Mouse (Mus musculus) intestine, embryonic 15.5 days (tissue): Measurements from ENCODE around the gene Gm20388. TPM values are rescaled to one million over a fixed set of nuclear protein-coding genes. Genes with fewer than 3 reads are reported as not detected.
A peak's percentile ranks its signal among the peaks of the same experiment; 100 is the strongest.

Source experiments
- ATAC-seq: fragments of 200-750 bp; cut with Nextera tagmentation; 2 replicates; pipeline ENCODE4 v1.8.0; 2017; ENCODE audit warnings: moderate TSS enrichment, moderate library complexity
- H3K27ac ChIP-seq: fragments of 300-500 bp; sonication (generic); 2 replicates; pipeline ENCODE4 v1.5.1; 2015; ENCODE audit warnings: mild to moderate bottlenecking, inconsistent platforms
- H3K27me3 ChIP-seq: fragments of 300-500 bp; sonication (generic); replicated peaks from 2 replicates; pipeline ENCODE4 v1.6.1; 2015; ENCODE audit warnings: inconsistent platforms
- H3K36me3 ChIP-seq: fragments of 300-500 bp; sonication (generic); 2 replicates; pipeline ENCODE4 v1.6.1; 2015; ENCODE audit warnings: inconsistent platforms
- H3K4me1 ChIP-seq: fragments of 300-500 bp; sonication (generic); replicated peaks from 2 replicates; pipeline ENCODE4 v1.6.1; 2015; ENCODE audit warnings: inconsistent platforms
- H3K4me2 ChIP-seq: fragments of 300-500 bp; sonication (generic); replicated peaks from 2 replicates; pipeline ENCODE4 v1.6.1; 2015; ENCODE audit warnings: mild to moderate bottlenecking, inconsistent platforms
- H3K4me3 ChIP-seq: fragments of 300-500 bp; sonication (generic); replicated peaks from 2 replicates; pipeline ENCODE4 v1.5.1; 2015; ENCODE audit warnings: inconsistent platforms
- H3K9ac ChIP-seq: fragments of 300-500 bp; sonication (generic); 2 replicates; pipeline ENCODE4 v1.6.1; 2015; ENCODE audit warnings: inconsistent platforms
- H3K9me3 ChIP-seq: fragments of 300-500 bp; sonication (generic); 2 replicates; pipeline ENCODE4 v1.6.1; 2016; ENCODE audit warnings: inconsistent platforms
- WGBS: fragments of 180-500 bp; shearing (Covaris S2); methylation state at CpG from one replicate; pipeline ENCODE4 v1.1.7; 2015; 5-methylcytosine and 5-hydroxymethylcytosine counted together
- polyA plus RNA-seq: library from polyadenylated mRNA; unstranded; fragments of >200 nt; fragmentation: Nextera tagmentation; extraction: Ambion mirVana; gene quantifications from 2 replicates; pipeline ENCODE4 v1.2.1, GENCODE M21; 2015

Gm20388 gene
- polyA plus RNA-seq, 1 experiment from 2014 or later = not detected

DNA sequence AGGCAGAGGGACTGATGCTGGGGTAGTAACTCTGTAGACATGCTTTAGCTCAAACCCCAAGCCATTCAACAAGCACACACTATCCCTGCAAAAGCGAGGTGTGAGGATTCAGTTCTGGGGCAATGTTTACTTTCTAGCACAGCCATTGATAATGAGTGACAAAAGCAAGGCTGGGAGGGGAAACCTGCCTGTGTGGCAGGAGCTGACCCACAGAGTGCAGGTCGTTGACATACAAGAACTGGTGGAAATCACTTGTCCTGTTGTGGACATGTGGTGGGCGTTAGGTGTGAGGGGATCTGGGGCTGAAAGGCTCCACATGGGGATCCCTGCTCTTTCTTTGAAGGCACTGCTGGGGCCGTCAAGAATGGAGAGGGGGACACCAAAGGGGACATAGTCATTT is 4141.9 kb downstream of the Gm20388 start:
- WGBS = 45% methylated on average over 4 of the region's 4 CpGs
- Histone ChIP-seq H3K36me3 (peaks cover under 1% of the 10 kb centered on the region; the same call in 1 of the 2 replicates), H3K4me3 (no peak overlapping the region), H3K4me1 (no peaks in the 10 kb centered on the region), H3K27me3 (no peaks in the 10 kb centered on the region), H3K9me3 (no peaks in the 10 kb centered on the region), H3K9ac (no peak overlapping the region), H3K4me2 (no peak overlapping the region), H3K27ac (no peak overlapping the region)
- no peak for ATAC-seq

DNA sequence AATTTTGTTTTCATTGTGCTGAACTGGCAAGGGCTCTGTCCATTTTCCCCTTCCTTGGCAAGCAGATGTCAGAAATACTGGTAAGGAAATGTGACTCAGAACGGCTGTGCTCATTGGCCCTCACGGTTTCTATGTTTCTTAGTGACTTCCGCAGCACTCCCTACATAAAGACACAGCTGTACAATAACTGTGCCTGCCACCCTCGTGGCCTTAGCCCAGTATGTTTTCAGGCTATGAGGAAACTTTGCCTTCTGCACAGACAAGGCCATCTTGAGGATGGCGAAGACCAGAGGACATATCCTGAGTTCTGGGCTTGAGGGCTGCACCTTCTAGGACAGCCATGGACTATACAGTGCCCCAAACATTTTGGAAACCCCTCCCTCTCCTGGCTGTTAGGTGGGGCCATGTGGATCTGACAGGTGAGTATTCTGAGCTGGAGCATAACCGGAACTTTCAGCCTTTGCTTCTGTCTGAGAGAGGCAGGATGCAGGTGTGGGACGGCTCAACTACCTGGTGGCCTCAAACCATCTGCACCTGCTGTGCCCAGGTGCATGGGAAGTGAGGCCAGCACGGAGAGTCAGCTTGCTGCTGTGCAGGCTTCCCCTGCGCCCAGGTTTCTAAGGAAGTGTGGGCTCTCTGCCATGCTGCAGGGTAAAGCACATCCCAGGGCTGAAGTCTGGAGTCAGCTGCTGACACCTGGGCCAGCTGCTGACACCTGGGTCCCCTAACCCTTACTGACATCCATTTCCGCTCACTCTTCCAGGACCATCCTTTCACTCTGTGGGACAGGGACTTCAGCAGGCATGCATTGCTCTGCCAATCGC is 4146.4 kb downstream of the Gm20388 start:
- no peak overlapping the region for H3K9ac ChIP-seq
- WGBS = 73% methylated on average over 11 of the region's 11 CpGs
- H3K4me1 ChIP-seq = no peaks in the 10 kb centered on the region
- no peak overlapping the region for H3K4me3 ChIP-seq
- H3K36me3 ChIP-seq = no peaks in the 10 kb centered on the region
- no peak for ATAC-seq
- H3K9me3 ChIP-seq = no peaks in the 10 kb centered on the region
- H3K27ac ChIP-seq = no peak overlapping the region
- H3K27me3 ChIP-seq = no peaks in the 10 kb centered on the region
- no peak overlapping the region for H3K4me2 ChIP-seq

DNA sequence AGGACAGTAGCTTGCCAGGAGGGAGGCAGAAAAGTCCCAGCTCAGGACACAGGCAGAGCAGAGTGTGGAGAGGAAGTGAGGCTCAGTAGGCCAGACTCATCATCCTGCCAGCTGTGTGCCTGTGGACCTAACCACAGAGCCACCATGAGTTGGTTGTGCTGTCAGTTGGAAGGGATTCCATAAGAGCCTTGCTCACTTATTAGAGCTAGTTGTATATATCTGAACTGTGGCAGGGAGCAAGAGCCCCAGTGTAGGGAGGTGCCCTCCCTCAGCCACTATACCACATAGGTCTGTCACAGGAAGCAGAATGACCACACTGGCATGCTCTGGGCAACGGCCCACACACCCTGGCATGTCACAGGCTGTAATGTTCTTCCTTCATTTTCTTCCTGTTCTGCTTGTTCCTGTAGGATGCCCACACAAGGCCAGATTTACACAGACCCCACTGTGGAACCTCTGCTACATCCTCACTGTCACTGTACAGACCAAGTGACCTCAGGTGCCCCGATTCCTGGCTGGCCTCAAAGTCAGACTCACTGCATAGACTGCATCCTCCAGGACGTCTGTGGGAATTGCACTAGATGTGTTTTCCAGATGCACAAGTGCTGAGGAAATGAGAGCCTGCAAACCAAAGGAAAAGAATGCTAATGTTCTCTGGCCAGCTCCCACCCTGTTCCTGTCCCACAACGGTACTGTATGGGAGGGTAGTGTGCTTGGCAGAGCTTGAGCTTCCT is 4155.9 kb downstream of the Gm20388 start:
- ATAC-seq = no peak
- no peak overlapping the region for H3K4me2 ChIP-seq
- no peak overlapping the region for H3K4me3 ChIP-seq
- H3K27ac ChIP-seq = no peak overlapping the region
- WGBS = 62% methylated on average over 4 of the region's 4 CpGs
- no peaks in the 10 kb centered on the region for H3K36me3 ChIP-seq
- no peaks in the 10 kb centered on the region for H3K27me3 ChIP-seq
- H3K4me1 ChIP-seq = no peaks in the 10 kb centered on the region
- no peaks in the 10 kb centered on the region for H3K9me3 ChIP-seq
- H3K9ac ChIP-seq = no peak overlapping the region

DNA sequence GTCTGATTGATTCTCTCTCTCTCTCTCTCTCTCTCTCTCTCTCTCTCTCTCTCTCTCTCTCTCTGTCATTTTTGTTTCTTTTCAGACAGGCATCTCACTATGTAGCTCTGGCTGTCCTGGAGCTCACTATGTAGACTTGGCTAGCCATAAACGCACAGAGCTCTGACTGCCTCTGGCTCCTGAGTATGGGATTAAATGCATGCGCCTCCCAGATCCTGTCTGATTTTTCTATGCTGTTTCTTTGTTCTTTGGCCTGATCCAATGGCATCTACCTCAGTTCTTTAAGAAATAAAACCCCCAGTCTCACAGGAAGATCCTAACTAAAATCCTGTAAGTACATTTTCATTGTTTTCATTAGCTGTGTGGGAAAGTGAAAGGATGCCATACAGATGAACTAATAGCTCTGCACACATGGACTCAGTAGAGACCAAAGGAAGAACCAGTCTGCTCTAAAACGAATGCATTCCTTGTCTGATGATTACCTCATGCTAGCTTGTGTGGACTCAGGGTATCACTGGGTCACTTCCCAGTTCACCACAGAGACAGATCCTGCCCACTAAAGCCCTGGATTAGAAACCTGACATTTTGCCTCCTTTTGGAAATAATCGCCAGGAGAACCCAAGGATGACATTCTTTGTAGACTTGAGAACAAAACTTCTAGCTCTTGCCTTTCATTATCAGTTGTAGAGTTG is 4156.6 kb downstream of the Gm20388 start:
- H3K27ac ChIP-seq = no peak overlapping the region
- no peaks in the 10 kb centered on the region for H3K36me3 ChIP-seq
- WGBS = 71% methylated on average over 4 of the region's 4 CpGs
- H3K27me3 ChIP-seq = no peaks in the 10 kb centered on the region
- H3K9me3 ChIP-seq = no peaks in the 10 kb centered on the region
- H3K4me2 ChIP-seq = no peak overlapping the region
- H3K9ac ChIP-seq = no peak overlapping the region
- no peak for ATAC-seq
- no peak overlapping the region for H3K4me3 ChIP-seq
- H3K4me1 ChIP-seq = no peaks in the 10 kb centered on the region

DNA sequence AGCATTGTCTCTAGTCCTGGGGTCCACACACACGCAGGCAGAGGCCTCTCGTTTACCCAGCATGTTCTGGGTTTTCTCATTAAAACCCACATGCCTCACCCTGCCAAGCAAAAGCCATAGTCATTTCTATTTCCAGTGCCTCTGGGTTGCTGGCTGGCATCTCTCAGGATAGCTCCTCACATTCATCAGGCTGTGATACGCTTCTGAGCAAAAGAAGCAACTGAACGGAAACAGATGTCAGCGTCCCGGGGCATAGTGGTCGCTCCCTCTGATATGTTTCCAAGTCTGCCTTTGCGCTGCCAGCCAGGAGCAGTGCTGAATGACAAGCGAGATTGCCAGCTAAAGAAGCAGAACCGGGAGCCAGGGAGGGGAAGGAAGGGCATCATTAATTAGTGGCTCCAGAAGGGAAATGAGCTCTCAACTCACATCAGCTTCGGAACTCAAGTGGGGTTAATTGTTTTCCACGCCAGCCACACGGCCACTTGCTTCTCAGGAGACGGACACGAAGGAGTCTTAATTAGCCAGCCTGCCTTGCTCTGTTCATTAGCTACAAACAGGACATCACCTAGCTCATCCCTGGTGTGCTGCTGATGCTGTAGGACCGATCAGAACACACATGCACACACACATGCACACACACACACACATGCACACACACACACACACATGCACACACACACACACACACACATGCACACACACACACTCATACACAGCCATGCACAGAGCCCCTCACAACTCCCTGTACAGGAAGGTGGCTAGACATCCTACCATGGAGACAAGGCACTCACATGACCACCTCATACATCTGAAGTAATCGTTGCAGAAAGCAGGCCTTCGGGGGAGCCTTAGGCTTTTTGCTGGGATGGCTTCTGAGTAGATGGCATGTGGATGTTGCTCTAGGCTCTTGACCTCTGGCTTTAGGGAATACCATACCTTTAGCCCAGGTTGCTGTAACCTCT is 4160.0 kb downstream of the Gm20388 start:
- no peak overlapping the region for H3K4me2 ChIP-seq
- H3K9me3 ChIP-seq = no peaks in the 10 kb centered on the region
- no peaks in the 10 kb centered on the region for H3K27me3 ChIP-seq
- WGBS = 54% methylated on average over 18 of the region's 18 CpGs
- no peak overlapping the region for H3K27ac ChIP-seq
- H3K4me1 ChIP-seq = no peaks in the 10 kb centered on the region
- H3K9ac ChIP-seq = no peak overlapping the region
- no peaks in the 10 kb centered on the region for H3K36me3 ChIP-seq
- ATAC-seq = no peak
- no peak overlapping the region for H3K4me3 ChIP-seq

DNA sequence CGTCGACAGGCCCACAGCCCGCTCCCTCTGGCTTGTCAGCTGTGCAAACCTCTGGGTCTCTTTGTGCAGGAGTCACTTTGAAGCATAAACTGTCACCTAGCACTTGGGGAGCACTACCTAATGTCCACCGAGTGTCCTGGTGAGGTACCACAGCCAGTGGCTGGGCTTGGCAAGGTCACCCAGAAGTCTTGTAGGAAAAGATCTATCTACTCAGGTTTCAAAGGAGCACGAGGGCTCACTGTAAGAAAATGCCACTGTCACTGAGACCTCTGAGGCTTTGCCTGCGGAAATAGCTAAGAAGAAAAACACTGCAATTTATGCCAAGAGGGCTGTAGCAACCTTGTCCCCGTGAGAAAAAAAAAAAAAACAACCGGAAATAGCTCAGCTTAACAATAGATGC is 4165.3 kb downstream of the Gm20388 start:
- no peak overlapping the region for H3K27ac ChIP-seq
- ATAC-seq = no peak
- no peaks in the 10 kb centered on the region for H3K4me1 ChIP-seq
- WGBS = 70% methylated on average over 8 of the region's 8 CpGs
- no peak overlapping the region for H3K9ac ChIP-seq
- H3K27me3 ChIP-seq = no peaks in the 10 kb centered on the region
- H3K9me3 ChIP-seq = no peaks in the 10 kb centered on the region
- H3K36me3 ChIP-seq = no peaks in the 10 kb centered on the region
- no peak overlapping the region for H3K4me3 ChIP-seq
- H3K4me2 ChIP-seq = no peak overlapping the region

DNA sequence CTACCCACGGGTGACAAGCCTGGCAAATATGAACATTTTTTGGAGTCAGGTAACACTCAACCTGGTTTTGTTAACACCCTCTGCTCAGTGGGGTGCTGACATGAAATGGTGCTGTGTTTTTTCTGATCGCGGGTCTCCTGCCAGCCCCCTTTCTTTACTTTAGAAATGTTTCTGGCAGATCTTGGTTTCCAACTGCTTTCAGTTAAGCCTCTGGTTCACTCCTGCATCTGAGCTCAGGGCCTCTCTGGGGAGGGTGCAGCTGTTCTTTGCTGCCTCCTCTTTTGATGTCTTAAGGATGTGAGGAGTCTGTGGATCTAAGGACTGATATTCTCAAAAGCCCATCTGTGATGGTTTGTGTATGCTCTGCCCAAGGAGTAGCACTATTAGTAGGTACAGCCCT is 4165.8 kb downstream of the Gm20388 start:
- no peak overlapping the region for H3K9ac ChIP-seq
- H3K4me3 ChIP-seq = no peak overlapping the region
- H3K4me1 ChIP-seq = no peaks in the 10 kb centered on the region
- WGBS = 68% methylated on average over 3 of the region's 3 CpGs
- H3K9me3 ChIP-seq = no peaks in the 10 kb centered on the region
- H3K4me2 ChIP-seq = no peak overlapping the region
- H3K27me3 ChIP-seq = no peaks in the 10 kb centered on the region
- no peak overlapping the region for H3K27ac ChIP-seq
- ATAC-seq = no peak
- no peaks in the 10 kb centered on the region for H3K36me3 ChIP-seq

DNA sequence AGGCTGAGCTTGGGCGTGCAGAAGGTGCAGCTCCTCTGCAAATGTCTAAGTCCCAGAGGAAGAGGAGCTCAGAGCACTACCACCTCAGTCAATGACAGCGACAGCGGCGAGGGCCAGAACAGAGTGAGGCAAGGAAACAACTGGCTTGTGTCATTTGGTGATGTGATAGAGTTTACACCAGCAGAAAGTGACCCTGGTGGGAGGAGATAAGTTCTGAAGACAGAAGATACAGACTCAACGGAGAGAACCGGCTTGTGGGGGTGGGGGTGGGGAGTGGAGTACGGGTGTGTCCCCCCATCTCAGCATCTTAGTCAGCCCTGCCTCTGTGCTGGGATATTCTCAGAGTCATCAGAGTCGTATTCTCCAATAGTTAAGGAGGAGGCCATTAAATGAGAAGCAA is 4166.7 kb downstream of the Gm20388 start:
- no peaks in the 10 kb centered on the region for H3K36me3 ChIP-seq
- ATAC-seq = no peak
- H3K4me3 ChIP-seq = no peak overlapping the region
- no peaks in the 10 kb centered on the region for H3K27me3 ChIP-seq
- no peak overlapping the region for H3K4me2 ChIP-seq
- H3K4me1 ChIP-seq = no peaks in the 10 kb centered on the region
- no peak overlapping the region for H3K27ac ChIP-seq
- H3K9me3 ChIP-seq = no peaks in the 10 kb centered on the region
- H3K9ac ChIP-seq = no peak overlapping the region
- WGBS = 70% methylated on average over 8 of the region's 8 CpGs

DNA sequence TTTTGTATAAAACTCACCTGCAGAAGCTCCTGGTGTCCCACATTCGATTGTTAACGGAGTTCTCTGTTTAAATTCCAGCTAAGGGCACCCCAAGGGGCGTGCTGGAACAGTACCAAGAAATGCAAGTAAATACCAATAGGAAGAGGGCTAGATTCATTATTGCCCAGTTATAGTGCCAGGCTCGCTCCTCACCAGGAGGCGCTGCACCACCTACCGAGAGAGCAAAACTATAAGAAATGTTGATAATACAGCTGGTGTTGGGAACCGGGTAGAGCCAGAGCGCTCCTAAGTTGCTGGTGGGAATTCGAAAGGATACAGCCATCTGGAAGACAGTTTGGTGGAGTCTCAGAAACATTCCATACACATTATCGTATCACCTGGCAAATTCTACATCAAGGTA is 4167.4 kb downstream of the Gm20388 start:
- no peak for ATAC-seq

DNA sequence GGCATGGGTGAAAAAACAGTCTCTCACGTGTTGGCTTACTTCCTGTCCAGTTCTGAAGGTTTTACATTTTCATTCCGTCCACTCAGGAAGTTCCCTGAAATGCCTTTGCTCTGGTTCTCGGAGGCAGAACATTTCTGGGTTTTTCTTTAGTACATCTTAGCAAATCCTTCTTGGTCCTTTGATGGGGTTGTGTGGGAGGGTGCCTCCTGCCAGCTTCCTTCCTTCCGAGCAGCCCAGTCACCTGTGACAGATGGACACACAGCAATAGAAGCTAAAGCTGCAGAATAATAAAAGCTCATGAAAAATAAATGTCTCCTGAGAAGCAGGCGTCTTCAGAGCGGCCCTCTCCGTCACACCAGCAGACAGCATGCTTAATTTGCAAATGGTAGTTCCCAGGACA is 4168.3 kb downstream of the Gm20388 start:
- Histone ChIP-seq H3K9me3 (no peaks in the 10 kb centered on the region), H3K36me3 (no peaks in the 10 kb centered on the region), H3K4me2 (no peak overlapping the region), H3K4me1 (no peaks in the 10 kb centered on the region), H3K9ac (no peak overlapping the region), H3K27me3 (no peaks in the 10 kb centered on the region), H3K27ac (no peak overlapping the region), H3K4me3 (no peak overlapping the region)
- 75% methylated on average over 7 of the region's 7 CpGs for WGBS
- ATAC-seq = no peak

More for the DNA sequence above, 4167.4 kb downstream of the Gm20388 start:
- H3K27ac ChIP-seq = no peak overlapping the region
- H3K4me1 ChIP-seq = no peaks in the 10 kb centered on the region
- no peak overlapping the region for H3K9ac ChIP-seq
- H3K4me3 ChIP-seq = no peak overlapping the region
- no peaks in the 10 kb centered on the region for H3K27me3 ChIP-seq
- no peak overlapping the region for H3K4me2 ChIP-seq
- H3K36me3 ChIP-seq = no peaks in the 10 kb centered on the region
- no peaks in the 10 kb centered on the region for H3K9me3 ChIP-seq
- 81% methylated on average over 10 of the region's 10 CpGs for WGBS

DNA sequence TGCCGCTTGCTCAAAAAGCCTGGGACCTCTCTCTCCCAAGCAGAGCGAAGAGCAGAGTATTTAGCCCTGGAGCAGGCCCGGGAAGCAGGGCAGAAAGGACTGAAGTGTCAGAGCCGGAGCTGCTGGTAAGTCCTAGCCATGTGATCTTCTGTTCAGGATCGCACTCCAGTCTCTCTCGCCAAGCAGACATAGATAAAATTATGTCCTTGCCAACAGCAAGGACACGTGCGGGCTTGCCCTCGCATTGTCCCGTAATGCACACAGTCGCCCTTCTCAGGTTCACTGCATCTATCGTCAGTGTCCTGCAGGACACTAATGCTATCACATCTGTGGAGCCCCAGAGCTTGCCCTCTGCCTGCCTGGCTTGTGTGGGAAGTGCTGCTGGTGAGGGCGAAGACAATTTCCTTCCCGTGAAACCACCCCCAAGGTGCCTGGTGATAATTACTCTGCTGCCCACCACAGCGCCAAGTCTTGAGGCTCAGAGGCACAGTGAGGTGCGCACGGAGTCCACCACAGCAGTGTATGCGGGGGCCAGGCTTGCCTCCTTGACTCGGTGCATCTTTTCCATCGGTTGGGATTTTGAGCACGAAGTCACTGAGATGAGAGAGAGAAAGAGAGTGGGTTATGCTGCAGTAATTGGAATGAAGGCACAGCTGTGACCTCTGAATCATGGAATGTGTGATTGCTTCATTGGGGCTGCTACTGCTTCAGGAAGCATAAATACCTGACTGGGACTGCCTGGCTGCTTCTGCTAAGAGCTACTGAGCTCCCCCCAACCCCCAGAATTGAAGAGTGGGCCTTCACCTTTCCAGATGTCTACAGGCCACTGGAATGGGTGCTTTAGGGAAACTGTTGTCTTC is 4170.1 kb downstream of the Gm20388 start:
- H3K9me3 ChIP-seq = no peaks in the 10 kb centered on the region
- no peaks in the 10 kb centered on the region for H3K27me3 ChIP-seq
- no peak for ATAC-seq
- no peak overlapping the region for H3K4me3 ChIP-seq
- H3K4me1 ChIP-seq = no peaks in the 10 kb centered on the region
- peak overlapping the region; percentile 6; the same call in 1 of the 2 replicates for H3K9ac ChIP-seq
- no peak overlapping the region for H3K4me2 ChIP-seq
- no peak overlapping the region for H3K27ac ChIP-seq
- H3K36me3 ChIP-seq = no peaks in the 10 kb centered on the region
- 83% methylated on average over 21 of the region's 21 CpGs for WGBS
